Mouse (Mus musculus): ENCODE results near the gene Cnih2. TPM values are rescaled to one million over a fixed set of nuclear protein-coding genes. Genes with fewer than 3 reads are reported as not detected.

Cnih2 gene
- polyA plus RNA-seq, 1 experiment from 2014 or later: 31.7 TPM

GRCm38 (mm10) chr19:5058801-5059771 is 39.2 kb downstream of the Cnih2 start:
- no peaks in the 10 kb centered on the region for H3K9me3 ChIP-seq
- peaks cover 68% of the 10 kb centered on the region for H3K4me1 ChIP-seq
- WGBS: 10% methylated on average over 10 of the region's 10 CpGs
- H3K27me3 ChIP-seq (replicated peaks; ENCODE audit: low read depth, poor library complexity, severe bottlenecking): peaks cover 13% of the 10 kb centered on the region
- peak overlapping the region; percentile 82 for H3K27ac ChIP-seq (replicated peaks)
- H3K4me3 ChIP-seq: peak overlapping the region; percentile 29
- peak; percentile 68 for DNase-seq (ENCODE audit: low spot score)
- H3K36me3 ChIP-seq (replicated peaks): no peaks in the 10 kb centered on the region

- 26% methylated on average over 16 of the region's 16 CpGs for WGBS
- Histone ChIP-seq H3K9me3 (no peaks in the 10 kb centered on the region), H3K27ac (replicated peaks) (peak overlapping the region; percentile 82), H3K27me3 (replicated peaks; ENCODE audit: low read depth, poor library complexity, severe bottlenecking) (peaks cover 22% of the 10 kb centered on the region), H3K4me1 (peaks cover 68% of the 10 kb centered on the region), H3K4me3 (peak overlapping the region; percentile 29; the same call in 1 of the 2 replicates), H3K36me3 (replicated peaks) (0 out of 2 replicates have a peak, but pooled peaks cover 4% of the 10 kb centered on the region)
- DNase-seq (ENCODE audit: low spot score): peak; percentile 10
Observed at GRCm38 (mm10) chr19:5057876-5058775, 40.2 kb downstream of the Cnih2 start.

- DNase-seq (ENCODE audit: low spot score): peak; percentile 81
- H3K36me3 ChIP-seq (replicated peaks): 0 out of 2 replicates have a peak, but pooled peaks cover 4% of the 10 kb centered on the region
- 11% methylated on average over 6 of the region's 6 CpGs for WGBS
- peak overlapping the region; percentile 77 for H3K27ac ChIP-seq (replicated peaks)
- peaks cover 65% of the 10 kb centered on the region for H3K4me1 ChIP-seq
- H3K27me3 ChIP-seq (replicated peaks; ENCODE audit: low read depth, poor library complexity, severe bottlenecking): peaks cover 41% of the 10 kb centered on the region
- 0 out of 2 replicates have a peak overlapping the region, but pooled peaks have one; percentile 19 for H3K4me3 ChIP-seq
- H3K9me3 ChIP-seq: no peaks in the 10 kb centered on the region
Observed at GRCm38 (mm10) chr19:5056251-5056650, 42.1 kb downstream of the Cnih2 start.

- Histone ChIP-seq H3K27ac (replicated peaks) (no peak overlapping the region), H3K36me3 (replicated peaks) (peaks cover 12% of the 10 kb centered on the region), H3K27me3 (replicated peaks; ENCODE audit: low read depth, poor library complexity, severe bottlenecking) (peaks cover 56% of the 10 kb centered on the region), H3K4me1 (peaks cover 63% of the 10 kb centered on the region), H3K9me3 (no peaks in the 10 kb centered on the region), H3K4me3 (peak overlapping the region; percentile 17; the same call in 1 of the 2 replicates)
- peak; percentile 84 for DNase-seq (ENCODE audit: low spot score)
- WGBS: 17% methylated on average over 9 of the region's 9 CpGs
Observed at GRCm38 (mm10) chr19:5053909-5054308, 44.4 kb downstream of the Cnih2 start.

GRCm38 (mm10) chr19:5052853-5053252 is 45.5 kb downstream of the Cnih2 start:
- Histone ChIP-seq H3K27ac (replicated peaks) (peak overlapping the region; percentile 37; the same call in 1 of the 2 replicates), H3K4me3 (no peak overlapping the region), H3K4me1 (peaks cover 53% of the 10 kb centered on the region), H3K9me3 (no peaks in the 10 kb centered on the region), H3K27me3 (replicated peaks; ENCODE audit: low read depth, poor library complexity, severe bottlenecking) (peaks cover 56% of the 10 kb centered on the region), H3K36me3 (replicated peaks) (peaks cover 23% of the 10 kb centered on the region)
- WGBS: 63% methylated on average over 17 of the region's 17 CpGs
- DNase-seq (ENCODE audit: low spot score): no peak

GRCm38 (mm10) chr19:5052166-5052822 is 46.0 kb downstream of the Cnih2 start:
- no peak for DNase-seq (ENCODE audit: low spot score)
- Histone ChIP-seq H3K27me3 (replicated peaks; ENCODE audit: low read depth, poor library complexity, severe bottlenecking) (peaks cover 56% of the 10 kb centered on the region), H3K27ac (replicated peaks) (peak overlapping the region; percentile 37; the same call in 1 of the 2 replicates), H3K9me3 (no peaks in the 10 kb centered on the region), H3K4me1 (peaks cover 48% of the 10 kb centered on the region), H3K4me3 (peak overlapping the region; percentile 44), H3K36me3 (replicated peaks) (peaks cover 28% of the 10 kb centered on the region)
- 25% methylated on average over 25 of the region's 25 CpGs for WGBS

GRCm38 (mm10) chr19:5051515-5051914 is 46.8 kb downstream of the Cnih2 start:
- DNase-seq (ENCODE audit: low spot score): no peak
- Histone ChIP-seq H3K27me3 (replicated peaks; ENCODE audit: low read depth, poor library complexity, severe bottlenecking) (peaks cover 56% of the 10 kb centered on the region), H3K4me1 (peaks cover 41% of the 10 kb centered on the region), H3K27ac (replicated peaks) (peak overlapping the region; percentile 67), H3K36me3 (replicated peaks) (peaks cover 36% of the 10 kb centered on the region), H3K4me3 (peak overlapping the region; percentile 44), H3K9me3 (no peaks in the 10 kb centered on the region)
- 35% methylated on average over 3 of the region's 3 CpGs for WGBS

- 4% methylated on average over 17 of the region's 17 CpGs for WGBS
- Histone ChIP-seq H3K4me3 (peak overlapping the region; percentile 44), H3K27ac (replicated peaks) (peak overlapping the region; percentile 67), H3K36me3 (replicated peaks) (peaks cover 41% of the 10 kb centered on the region), H3K9me3 (no peaks in the 10 kb centered on the region), H3K27me3 (replicated peaks; ENCODE audit: low read depth, poor library complexity, severe bottlenecking) (peaks cover 56% of the 10 kb centered on the region), H3K4me1 (peaks cover 36% of the 10 kb centered on the region)
- peak; percentile 52 for DNase-seq (ENCODE audit: low spot score)
Observed at GRCm38 (mm10) chr19:5051031-5051430, 47.3 kb downstream of the Cnih2 start.

- Histone ChIP-seq H3K27me3 (replicated peaks; ENCODE audit: low read depth, poor library complexity, severe bottlenecking) (peaks cover 54% of the 10 kb centered on the region), H3K36me3 (replicated peaks) (peaks cover 49% of the 10 kb centered on the region), H3K4me1 (peaks cover 36% of the 10 kb centered on the region), H3K9me3 (no peaks in the 10 kb centered on the region), H3K4me3 (peak within 1 kb of the TSS; percentile 44), H3K27ac (replicated peaks) (peak within 1 kb of the TSS; percentile 67)
- peak; percentile 76 for DNase-seq (ENCODE audit: low spot score)
- 12% methylated on average over 14 of the region's 14 CpGs for WGBS
Observed at GRCm38 (mm10) chr19:5050047-5050905, 48.0 kb downstream of the Cnih2 start, which contains the start of gene Rin1. Rin1 (plus strand) TSS chr19:5050481.

- no peak overlapping the region for H3K27ac ChIP-seq (replicated peaks)
- no peak overlapping the region for H3K4me3 ChIP-seq
- H3K36me3 ChIP-seq (replicated peaks): peaks cover 54% of the 10 kb centered on the region
- DNase-seq (ENCODE audit: low spot score): no peak
- H3K4me1 ChIP-seq: peaks cover 36% of the 10 kb centered on the region
- H3K27me3 ChIP-seq (replicated peaks; ENCODE audit: low read depth, poor library complexity, severe bottlenecking): peaks cover 46% of the 10 kb centered on the region
- no peaks in the 10 kb centered on the region for H3K9me3 ChIP-seq
- 79% methylated on average over 6 of the region's 6 CpGs for WGBS
Observed at GRCm38 (mm10) chr19:5049325-5049724, 49.0 kb downstream of the Cnih2 start.

Measured in embryonic facial prominence, embryonic 10.5 days (tissue).